Mouse (Mus musculus) embryonic facial prominence, embryonic 11.5 days (tissue): ENCODE data around the gene Pgp. TPM values are rescaled to one million over a fixed set of nuclear protein-coding genes. Genes with fewer than 3 reads are reported as not detected.

ENCODE experiments used
- ATAC-seq: fragments of 200-750 bp; cut with Nextera tagmentation; replicated peaks from 2 replicates; pipeline ENCODE4 v1.8.0; 2017; ENCODE audit warnings: low read depth; ENCODE audit not compliant: insufficient number of reproducible peaks, low FRiP score, low TSS enrichment
- DNase-seq: peaks from one replicate; pipeline ENCODE4 v3.0.0-alpha.2; 2015; ENCODE audit warnings: low spot score
- H3K27ac ChIP-seq: fragments of 300-500 bp; sonication (generic); replicated peaks from 2 replicates; pipeline ENCODE4 v1.5.1; 2014; ENCODE audit warnings: mild to moderate bottlenecking, low read depth, low read length, control low read depth
- H3K27me3 ChIP-seq: fragments of 300-500 bp; sonication (generic); 2 replicates; pipeline ENCODE4 v1.6.1; 2014; ENCODE audit warnings: mild to moderate bottlenecking, low read length, moderate library complexity, mixed read lengths; ENCODE audit not compliant: control insufficient read depth, insufficient read depth
- H3K36me3 ChIP-seq: fragments of 300-500 bp; sonication (generic); replicated peaks from 2 replicates; pipeline ENCODE4 v1.6.1; 2014; ENCODE audit warnings: low read depth, mild to moderate bottlenecking, low read length, moderate library complexity, mixed read lengths; ENCODE audit not compliant: control insufficient read depth, insufficient read depth
- H3K4me1 ChIP-seq: fragments of 300-500 bp; sonication (generic); 2 replicates; pipeline ENCODE4 v1.6.1; 2014; ENCODE audit warnings: low read length, mixed read lengths; ENCODE audit not compliant: control insufficient read depth, insufficient read depth
- H3K4me2 ChIP-seq: fragments of 300-500 bp; sonication (generic); 2 replicates; pipeline ENCODE4 v1.6.1; 2014; ENCODE audit warnings: low read depth, mild to moderate bottlenecking, control low read depth, low read length, moderate library complexity
- H3K4me3 ChIP-seq: fragments of 300-500 bp; sonication (generic); 2 replicates; pipeline ENCODE4 v1.5.1; 2014; ENCODE audit warnings: low read depth, low read length, control low read depth
- H3K9ac ChIP-seq: fragments of 300-500 bp; sonication (generic); replicated peaks from 2 replicates; pipeline ENCODE4 v1.6.1; 2014; ENCODE audit warnings: mild to moderate bottlenecking, control low read depth, low read length
- H3K9me3 ChIP-seq: fragments of 300-500 bp; sonication (generic); replicated peaks from 2 replicates; pipeline ENCODE4 v1.6.1; 2016; ENCODE audit warnings: mild to moderate bottlenecking, low read length, inconsistent platforms, mixed read lengths; ENCODE audit not compliant: control insufficient read depth
- WGBS: fragments of 180-500 bp; shearing (Covaris S2); extraction: QIAGEN DNeasy Blood & Tissue Kit; methylation state at CpG from one replicate; pipeline ENCODE4 v1.1.7; 2014; 5-methylcytosine and 5-hydroxymethylcytosine counted together
- polyA plus RNA-seq: library from polyadenylated mRNA; unstranded; fragments of >200 nt; fragmentation: Nextera tagmentation; extraction: Ambion mirVana; gene quantifications from 2 replicates; pipeline ENCODE4 v1.2.1, GENCODE M21; 2014

The Pgp gene
- polyA plus RNA-seq, 1 experiment from 2014 or later = 53.7 TPM

GRCm38 (mm10) chr17:24494627-24495335 is 24.6 kb downstream of the Pgp start:
- no peaks in the 10 kb centered on the region for H3K27me3 ChIP-seq
- WGBS = 32% methylated on average over 2 of the region's 2 CpGs
- no peak overlapping the region for H3K4me2 ChIP-seq
- ATAC-seq (no peak), DNase-seq (peak; percentile 78)
- no peak overlapping the region for H3K27ac ChIP-seq
- H3K9ac ChIP-seq = no peak overlapping the region
- H3K4me3 ChIP-seq = no peak overlapping the region
- H3K36me3 ChIP-seq = no peaks in the 10 kb centered on the region
- H3K4me1 ChIP-seq = no peaks in the 10 kb centered on the region
- no peaks in the 10 kb centered on the region for H3K9me3 ChIP-seq

- Histone ChIP-seq H3K4me3 (no peak overlapping the region), H3K27me3 (no peaks in the 10 kb centered on the region), H3K27ac (no peak overlapping the region), H3K36me3 (no peaks in the 10 kb centered on the region), H3K9ac (no peak overlapping the region), H3K4me1 (no peaks in the 10 kb centered on the region), H3K4me2 (no peak overlapping the region), H3K9me3 (no peaks in the 10 kb centered on the region)
- ATAC-seq (no peak), DNase-seq (no peak)
- 84% methylated on average over 3 of the region's 3 CpGs for WGBS
Measured at GRCm38 (mm10) chr17:24495443-24495842, 25.3 kb downstream of the Pgp start.

- Histone ChIP-seq H3K36me3 (no peaks in the 10 kb centered on the region), H3K27me3 (no peaks in the 10 kb centered on the region), H3K9ac (no peak overlapping the region), H3K4me2 (no peak overlapping the region), H3K4me1 (no peaks in the 10 kb centered on the region), H3K9me3 (no peaks in the 10 kb centered on the region), H3K4me3 (no peak overlapping the region), H3K27ac (no peak overlapping the region)
- no peak for ATAC-seq
- no peak for DNase-seq
- 82% methylated on average over 1 of the region's 1 CpGs for WGBS
Measured at GRCm38 (mm10) chr17:24496026-24496425, 25.8 kb downstream of the Pgp start.

- Histone ChIP-seq H3K36me3 (peaks cover 3% of the 10 kb centered on the region; the same call in 1 of the 2 replicates), H3K9ac (no peak overlapping the region), H3K27ac (no peak overlapping the region), H3K4me3 (no peak overlapping the region), H3K27me3 (no peaks in the 10 kb centered on the region), H3K4me1 (0 out of 2 replicates have a peak, but pooled peaks cover 2% of the 10 kb centered on the region), H3K9me3 (no peaks in the 10 kb centered on the region), H3K4me2 (no peak overlapping the region)
- no peak for DNase-seq
- WGBS = 40% methylated on average over 11 of the region's 11 CpGs
- no peak for ATAC-seq
Measured at GRCm38 (mm10) chr17:24502208-24502607, 32.0 kb downstream of the Pgp start.

GRCm38 (mm10) chr17:24504085-24504484 is 33.9 kb downstream of the Pgp start:
- no peak overlapping the region for H3K27ac ChIP-seq
- 0 out of 2 replicates have a peak, but pooled peaks cover 2% of the 10 kb centered on the region for H3K4me1 ChIP-seq
- H3K9ac ChIP-seq = no peak overlapping the region
- no peak for DNase-seq
- no peak overlapping the region for H3K4me2 ChIP-seq
- peaks cover 10% of the 10 kb centered on the region for H3K36me3 ChIP-seq
- no peak for ATAC-seq
- WGBS = 91% methylated on average over 10 of the region's 10 CpGs
- no peak overlapping the region for H3K4me3 ChIP-seq
- no peaks in the 10 kb centered on the region for H3K27me3 ChIP-seq
- no peaks in the 10 kb centered on the region for H3K9me3 ChIP-seq

- H3K4me1 ChIP-seq = 0 out of 2 replicates have a peak, but pooled peaks cover 2% of the 10 kb centered on the region
- H3K9ac ChIP-seq = no peak overlapping the region
- DNase-seq = no peak
- H3K27me3 ChIP-seq = no peaks in the 10 kb centered on the region
- no peak for ATAC-seq
- H3K4me3 ChIP-seq = no peak overlapping the region
- no peak overlapping the region for H3K27ac ChIP-seq
- no peaks in the 10 kb centered on the region for H3K9me3 ChIP-seq
- no peak overlapping the region for H3K4me2 ChIP-seq
- peaks cover 14% of the 10 kb centered on the region for H3K36me3 ChIP-seq
- 90% methylated on average over 30 of the region's 30 CpGs for WGBS
Measured at GRCm38 (mm10) chr17:24505286-24505955, 35.2 kb downstream of the Pgp start.

- Histone ChIP-seq H3K4me2 (peak overlapping the region; percentile 29), H3K9ac (no peak overlapping the region), H3K4me1 (0 out of 2 replicates have a peak, but pooled peaks cover 2% of the 10 kb centered on the region), H3K36me3 (peaks cover 14% of the 10 kb centered on the region), H3K27me3 (no peaks in the 10 kb centered on the region), H3K4me3 (no peak overlapping the region; the same call in 1 of the 2 replicates), H3K27ac (no peak overlapping the region), H3K9me3 (no peaks in the 10 kb centered on the region)
- WGBS = 27% methylated on average over 36 of the region's 36 CpGs
- DNase-seq (no peak), ATAC-seq (no peak)
Measured at GRCm38 (mm10) chr17:24506332-24507070, 36.3 kb downstream of the Pgp start.
